Mouse (Mus musculus) thymus, adult 18-20 months (tissue): ENCODE measurements around the gene Lamtor1.

Source experiments
- DNase-seq, 2 experiments: peaks; one replicate each; pipeline ENCODE4 v3.0.0; 2022; ENCODE audit warnings: mixed read lengths in 2 of 2

Lamtor1 gene

GRCm38 (mm10) chr7:101905561-101906286 lies at the start of gene Lamtor1:
TSS of gene Lamtor1 (plus strand) at chr7:101905904.
- DNase-seq = peak; percentile 98 to 99

GRCm38 (mm10) chr7:101857094-101857493 lies 48.6 kb upstream of the Lamtor1 start, which contains the start of gene Folr2:
TSS of gene Folr2 (minus strand) at chr7:101857194.
- no peak for DNase-seq

- DNase-seq = no peak
Measured at GRCm38 (mm10) chr7:101858362-101858761, 47.3 kb upstream of the Lamtor1 start.

GRCm38 (mm10) chr7:101860978-101861377 lies 44.7 kb upstream of the Lamtor1 start:
- DNase-seq = no peak

GRCm38 (mm10) chr7:101862291-101862690 lies 43.4 kb upstream of the Lamtor1 start:
- DNase-seq = no peak

- DNase-seq = no peak
Measured at GRCm38 (mm10) chr7:101863415-101863814, 42.3 kb upstream of the Lamtor1 start, which contains the start of gene Anapc15. TSS of gene Anapc15 (plus strand) at chr7:101863715.

GRCm38 (mm10) chr7:101866491-101867265 lies 39.0 kb upstream of the Lamtor1 start:
- DNase-seq = no peak

- DNase-seq = no peak
Measured at GRCm38 (mm10) chr7:101867482-101867881, 38.2 kb upstream of the Lamtor1 start.

- DNase-seq = no peak
Measured at GRCm38 (mm10) chr7:101868241-101869162, 37.2 kb upstream of the Lamtor1 start.

GRCm38 (mm10) chr7:101869163-101869500 lies 36.6 kb upstream of the Lamtor1 start:
- no peak for DNase-seq

GRCm38 (mm10) chr7:101870629-101871028 lies 35.1 kb upstream of the Lamtor1 start, which contains the start of gene Folr1:
TSS of gene Folr1 (minus strand) at chr7:101870788.
- DNase-seq = no peak

GRCm38 (mm10) chr7:101871296-101871695 lies 34.4 kb upstream of the Lamtor1 start:
- no peak for DNase-seq

- no peak for DNase-seq
Measured at GRCm38 (mm10) chr7:101875978-101876377, 29.7 kb upstream of the Lamtor1 start.

- DNase-seq = no peak
Measured at GRCm38 (mm10) chr7:101880855-101881254, 24.8 kb upstream of the Lamtor1 start.

- no peak for DNase-seq
Measured at GRCm38 (mm10) chr7:101882413-101883154, 23.1 kb upstream of the Lamtor1 start.

GRCm38 (mm10) chr7:101884160-101884559 lies 21.5 kb upstream of the Lamtor1 start:
- DNase-seq = no peak

GRCm38 (mm10) chr7:101886274-101886673 lies 19.4 kb upstream of the Lamtor1 start:
- DNase-seq = no peak

GRCm38 (mm10) chr7:101888460-101888859 lies 17.2 kb upstream of the Lamtor1 start:
- no peak for DNase-seq

GRCm38 (mm10) chr7:101895695-101896094 lies 10.0 kb upstream of the Lamtor1 start:
- DNase-seq = no peak

GRCm38 (mm10) chr7:101896104-101897066 lies 9.3 kb upstream of the Lamtor1 start:
- DNase-seq = peak; percentile 93 to 98
